Mouse (Mus musculus) urinary bladder, postnatal 10 days (tissue): Measurements from ENCODE around the gene Sf3a2.
A peak's percentile ranks its signal among the peaks of the same experiment; 100 is the strongest.
"Not testable (repeated sequence)": the region's sequence is repeated elsewhere in the genome, so short reads cannot be mapped to it uniquely, and the experiment has no call there.

Source experiments
- DNase-seq: peaks from one replicate; pipeline ENCODE4 v3.0.0; 2022; ENCODE audit warnings: low spot score

Sf3a2 gene

GRCm38 (mm10) chr10:80804916-80805315 lies 6.9 kb downstream of the Sf3a2 start, which contains the start of gene Amh:
Amh (plus strand) TSS chr10:80805243.
- no peak for DNase-seq

- no peak for DNase-seq
Measured at GRCm38 (mm10) chr10:80805322-80805721, 7.3 kb downstream of the Sf3a2 start.

GRCm38 (mm10) chr10:80805925-80806324 lies 7.9 kb downstream of the Sf3a2 start:
- DNase-seq: peak; percentile 52

GRCm38 (mm10) chr10:80806341-80807056 lies 8.5 kb downstream of the Sf3a2 start:
- DNase-seq: no peak

- DNase-seq: no peak
Measured at GRCm38 (mm10) chr10:80807057-80807627, 9.1 kb downstream of the Sf3a2 start.

GRCm38 (mm10) chr10:80808099-80808984 lies 10.3 kb downstream of the Sf3a2 start:
- no peak for DNase-seq

- DNase-seq: no peak
Measured at GRCm38 (mm10) chr10:80808985-80809632, 11.1 kb downstream of the Sf3a2 start.

- no peak for DNase-seq
Measured at GRCm38 (mm10) chr10:80810084-80810483, 12.1 kb downstream of the Sf3a2 start.

- no peak for DNase-seq
Measured at GRCm38 (mm10) chr10:80812391-80813041, 14.5 kb downstream of the Sf3a2 start.

GRCm38 (mm10) chr10:80813366-80813765 lies 15.4 kb downstream of the Sf3a2 start, which contains the start of gene Jsrp1:
Jsrp1 (minus strand) TSS chr10:80813498.
- DNase-seq: no peak

- no peak for DNase-seq
Measured at GRCm38 (mm10) chr10:80814800-80815199, 16.8 kb downstream of the Sf3a2 start.

GRCm38 (mm10) chr10:80816303-80816702 lies 18.3 kb downstream of the Sf3a2 start:
- not testable (repeated sequence) for DNase-seq

- DNase-seq: no peak
Measured at GRCm38 (mm10) chr10:80817164-80817563, 19.2 kb downstream of the Sf3a2 start.

- DNase-seq: not testable (repeated sequence)
Measured at GRCm38 (mm10) chr10:80817955-80818354, 20.0 kb downstream of the Sf3a2 start.

GRCm38 (mm10) chr10:80818599-80819281 lies 20.7 kb downstream of the Sf3a2 start:
- DNase-seq: no peak

- no peak for DNase-seq
Measured at GRCm38 (mm10) chr10:80819406-80819805, 21.4 kb downstream of the Sf3a2 start.

- no peak for DNase-seq
Measured at GRCm38 (mm10) chr10:80821991-80822390, 24.0 kb downstream of the Sf3a2 start.

GRCm38 (mm10) chr10:80822528-80822927 lies 24.5 kb downstream of the Sf3a2 start:
- DNase-seq: no peak

- no peak for DNase-seq
Measured at GRCm38 (mm10) chr10:80823316-80823715, 25.3 kb downstream of the Sf3a2 start.

- DNase-seq: no peak
Measured at GRCm38 (mm10) chr10:80823847-80824643, 26.0 kb downstream of the Sf3a2 start.
